Mouse (Mus musculus): ENCODE measurements at regions not wholly inside any gene's neighbourhood (a gene's known extent, or its start where the extent isn't known, plus 50 kb on each side); places are given as distances from the start of the nearest gene placed in this dataset.

GRCm38 (mm10) chr3:52763660-52764059, 253.4 kb downstream of the Cog6 start:
- DNase-seq (ENCODE audit: low read depth in 1 of 2, low spot score in 2 of 2): no peak

- DNase-seq (ENCODE audit: low read depth in 1 of 2, low spot score in 2 of 2): no peak
Observed at GRCm38 (mm10) chr3:52762549-52762948, 254.5 kb downstream of the Cog6 start.

GRCm38 (mm10) chr3:52759846-52760245, 257.2 kb downstream of the Cog6 start:
- DNase-seq (ENCODE audit: low read depth in 1 of 2, low spot score in 2 of 2): no peak

GRCm38 (mm10) chr3:52758561-52758960, 258.5 kb downstream of the Cog6 start:
- no peak for DNase-seq (ENCODE audit: low read depth in 1 of 2, low spot score in 2 of 2)

GRCm38 (mm10) chr3:52756816-52757215, 260.2 kb downstream of the Cog6 start:
- DNase-seq (ENCODE audit: low read depth in 1 of 2, low spot score in 2 of 2): no peak

- DNase-seq (ENCODE audit: low read depth in 1 of 2, low spot score in 2 of 2): no peak
Observed at GRCm38 (mm10) chr3:52756006-52756405, 261.0 kb downstream of the Cog6 start.

- DNase-seq (ENCODE audit: low read depth in 1 of 2, low spot score in 2 of 2): no peak
Observed at GRCm38 (mm10) chr3:52754978-52755377, 262.1 kb downstream of the Cog6 start.

- DNase-seq (ENCODE audit: low read depth in 1 of 2, low spot score in 2 of 2): no peak
Observed at GRCm38 (mm10) chr3:52754401-52754800, 262.6 kb downstream of the Cog6 start.

- DNase-seq (ENCODE audit: low read depth in 1 of 2, low spot score in 2 of 2): no peak
Observed at GRCm38 (mm10) chr3:52746917-52747316, 270.1 kb downstream of the Cog6 start.

- no peak for DNase-seq (ENCODE audit: low read depth in 1 of 2, low spot score in 2 of 2)
Observed at GRCm38 (mm10) chr3:52744334-52744733, 272.7 kb downstream of the Cog6 start.

- no peak for DNase-seq (ENCODE audit: low read depth in 1 of 2, low spot score in 2 of 2)
Observed at GRCm38 (mm10) chr3:52740466-52741026, 276.5 kb downstream of the Cog6 start.

GRCm38 (mm10) chr3:52739526-52739925, 277.5 kb downstream of the Cog6 start:
- no peak for DNase-seq (ENCODE audit: low read depth in 1 of 2, low spot score in 2 of 2)

- no peak for DNase-seq (ENCODE audit: low read depth in 1 of 2, low spot score in 2 of 2)
Observed at GRCm38 (mm10) chr3:52738386-52738785, 278.7 kb downstream of the Cog6 start.

GRCm38 (mm10) chr3:52735939-52736338, 281.1 kb downstream of the Cog6 start:
- no peak for DNase-seq (ENCODE audit: low read depth in 1 of 2, low spot score in 2 of 2)

GRCm38 (mm10) chr3:52731941-52732340, 285.1 kb downstream of the Cog6 start:
- DNase-seq (ENCODE audit: low read depth in 1 of 2, low spot score in 2 of 2): no peak

- DNase-seq (ENCODE audit: low read depth in 1 of 2, low spot score in 2 of 2): no peak
Observed at GRCm38 (mm10) chr3:52731491-52731890, 285.5 kb downstream of the Cog6 start.

- no peak for DNase-seq (ENCODE audit: low read depth in 1 of 2, low spot score in 2 of 2)
Observed at GRCm38 (mm10) chr3:52729731-52730130, 287.3 kb downstream of the Cog6 start.

- DNase-seq (ENCODE audit: low read depth in 1 of 2, low spot score in 2 of 2): no peak
Observed at GRCm38 (mm10) chr3:52728860-52729259, 288.2 kb downstream of the Cog6 start.

GRCm38 (mm10) chr3:52728426-52728825, 288.6 kb downstream of the Cog6 start:
- DNase-seq (ENCODE audit: low read depth in 1 of 2, low spot score in 2 of 2): no peak

- DNase-seq (ENCODE audit: low read depth in 1 of 2, low spot score in 2 of 2): no peak
Observed at GRCm38 (mm10) chr3:52724354-52724753, 292.7 kb downstream of the Cog6 start.

- DNase-seq (ENCODE audit: low read depth in 1 of 2, low spot score in 2 of 2): no peak
Observed at GRCm38 (mm10) chr3:52722946-52723345, 294.1 kb downstream of the Cog6 start.

- DNase-seq (ENCODE audit: low read depth in 1 of 2, low spot score in 2 of 2): no peak
Observed at GRCm38 (mm10) chr3:52719181-52719580, 297.9 kb downstream of the Cog6 start.

- DNase-seq (ENCODE audit: low read depth in 1 of 2, low spot score in 2 of 2): no peak
Observed at GRCm38 (mm10) chr3:52717324-52717723, 299.7 kb downstream of the Cog6 start.

GRCm38 (mm10) chr3:52712151-52712550, 304.9 kb downstream of the Cog6 start:
- no peak for DNase-seq (ENCODE audit: low read depth in 1 of 2, low spot score in 2 of 2)
